Mouse (Mus musculus) thymus, adult 2 months (tissue): ENCODE results near the gene Per1.

Source experiments
- CTCF ChIP-seq: fragments of 200-500 bp; IDR thresholded peaks from 2 replicates; pipeline ENCODE4 v1.5.1; 2012; ENCODE audit warnings: mild to moderate bottlenecking, control low read depth, low read length, moderate library complexity, borderline replicate concordance; ENCODE audit not compliant: control insufficient read depth, poor library complexity, insufficient read depth; ENCODE audit errors: extremely low read depth
- POLR2A ChIP-seq: fragments of 200-500 bp; IDR thresholded peaks from 2 replicates; pipeline ENCODE4 v1.6.1; 2012; ENCODE audit warnings: mild to moderate bottlenecking, low read length, control low read depth, moderate library complexity; ENCODE audit not compliant: control insufficient read depth, poor library complexity, insufficient read depth; ENCODE audit errors: extremely low read depth

- no peak for TF ChIP-seq CTCF
- no peak for TF ChIP-seq POLR2A
Measured at GRCm38 (mm10) chr11:69155351-69155750, 60.3 kb downstream of the Per1 start.
